Mouse (Mus musculus) C2C12 (cell line): ENCODE data around the gene Slc24a3.

Experiments used
- CTCF ChIP-seq: IDR thresholded peaks from one replicate; pipeline ENCODE4 v1.5.1; 2011; ENCODE audit not compliant: control insufficient read depth, insufficient read depth, insufficient read length
- USF1 ChIP-seq: IDR thresholded peaks from one replicate; pipeline ENCODE4 v1.6.1; 2011; ENCODE audit warnings: low read depth, mild to moderate bottlenecking, control low read depth, moderate library complexity

DNA sequence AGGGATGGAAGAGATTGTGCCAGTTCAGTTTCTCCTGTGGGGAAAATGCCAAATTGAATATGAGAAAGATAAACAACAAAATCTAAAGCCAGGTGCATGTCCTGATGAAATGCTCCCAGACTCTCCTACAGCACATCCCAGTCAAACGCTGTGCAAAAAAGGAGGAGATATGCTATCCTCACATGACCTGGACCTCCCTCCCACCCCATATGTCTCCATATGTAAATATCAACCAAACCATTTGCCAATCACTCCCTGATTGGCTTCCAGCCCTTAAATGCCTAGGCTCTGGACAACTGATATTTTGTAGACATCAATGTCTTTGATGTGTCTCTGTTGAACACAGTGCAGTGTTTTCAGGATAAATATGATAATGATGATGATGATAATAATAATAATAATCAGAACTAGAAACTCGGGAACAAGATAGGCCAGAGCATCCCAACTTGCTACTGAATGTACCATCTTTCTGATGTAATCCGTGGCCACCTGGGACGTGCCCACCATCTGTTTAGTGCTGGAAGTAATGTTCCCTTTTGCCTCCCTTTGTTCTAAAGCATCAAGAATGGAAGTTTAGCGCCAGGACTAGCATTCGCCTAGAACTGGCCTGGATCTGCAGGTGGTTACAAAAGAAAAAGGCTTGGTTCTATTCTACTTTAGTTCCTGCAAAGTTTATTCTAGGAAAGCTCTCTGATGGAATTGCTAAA is 190.8 kb downstream of the Slc24a3 start:
- no peak for TF ChIP-seq CTCF
- no peak for TF ChIP-seq USF1
